Mouse (Mus musculus) MEL (cell line): ENCODE results near the gene Sult1a1.

ENCODE experiments used
- CTCF ChIP-seq, 3 experiments: IDR thresholded peaks in 2 of 3; conservative IDR thresholded peaks in 1 of 3; 2 replicates each; pipeline ENCODE4 v1.5.1; 2011 to 2012; ENCODE audit warnings: low read length in 3 of 3, low read depth in 2 of 3, mild to moderate bottlenecking in 2 of 3, improper control_type of control experiment in 1 of 3, inconsistent platforms in 1 of 3, mixed read lengths in 1 of 3, moderate library complexity in 1 of 3; ENCODE audit not compliant: control insufficient read depth in 1 of 3, insufficient read depth in 1 of 3, poor library complexity in 1 of 3, severe bottlenecking in 1 of 3
- E2F4 ChIP-seq: IDR thresholded peaks from 2 replicates; pipeline ENCODE4 v1.6.1; 2011; ENCODE audit warnings: low read depth, low read length, improper control_type of control experiment, borderline replicate concordance
- GATA1 ChIP-seq: IDR thresholded peaks from 2 replicates; pipeline ENCODE4 v1.6.1; 2011; ENCODE audit warnings: low read depth, low read length, improper control_type of control experiment
- MAFK ChIP-seq: IDR thresholded peaks from 2 replicates; pipeline ENCODE4 v1.6.1; 2011; ENCODE audit warnings: low read depth, mild to moderate bottlenecking, low read length, improper control_type of control experiment, borderline replicate concordance
- POLR2A ChIP-seq, 2 experiments: IDR thresholded peaks; 2 replicates each; pipeline ENCODE4 v1.6.1; 2011 to 2012; ENCODE audit warnings: low read length in 2 of 2, mild to moderate bottlenecking in 2 of 2, control low read depth in 1 of 2, improper control_type of control experiment in 1 of 2, low read depth in 1 of 2, moderate library complexity in 1 of 2; ENCODE audit not compliant: control insufficient read depth in 1 of 2, insufficient read depth in 1 of 2, poor library complexity in 1 of 2

- TF ChIP-seq POLR2A (IDR thresholded peaks at IDR 0.05; ENCODE audit: control insufficient read depth in 1 of 2, insufficient read depth in 1 of 2, low read depth in 1 of 2, low read length in 2 of 2, poor library complexity in 1 of 2) = no peak
- TF ChIP-seq MAFK = no peak
- no peak for TF ChIP-seq CTCF (IDR thresholded peaks at IDR 0.05 in 2 of 3, conservative IDR thresholded peaks at IDR 0.05 in 1 of 3; ENCODE audit: control insufficient read depth in 1 of 3, insufficient read depth in 1 of 3, low read depth in 2 of 3, low read length in 3 of 3, poor library complexity in 1 of 3, severe bottlenecking in 1 of 3)
- TF ChIP-seq E2F4 = no peak
- no peak for TF ChIP-seq GATA1
These were observed 49.4 kb upstream of the Sult1a1 start for GRCm38 (mm10) chr7:126725667-126726066.
